ENCODE assay signal across 11 mouse cellular contexts in the genomic region with DNA sequence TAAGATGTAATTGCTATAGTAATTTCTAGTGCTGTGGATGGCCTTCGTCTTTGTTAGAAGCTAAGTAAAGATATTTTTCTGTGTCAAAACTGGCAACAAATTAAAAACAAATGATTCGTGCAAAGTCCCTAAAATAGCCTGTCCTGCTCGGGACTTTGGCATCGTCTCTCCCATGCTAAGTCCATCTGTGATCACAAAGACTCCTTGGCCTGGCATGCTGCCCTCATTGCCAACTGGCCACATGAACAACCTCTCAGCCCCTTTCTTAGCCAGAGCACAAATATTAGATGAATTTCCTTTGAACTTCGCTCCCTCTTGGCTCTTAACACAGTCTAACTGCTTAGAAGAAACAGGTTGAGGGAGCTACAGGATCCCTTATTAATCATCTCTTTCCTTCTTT.
DNase-seq lines count a peak whose midpoint lies in the region; ATAC-seq and TF ChIP-seq lines count a peak whose summit lies in the region.
"Had no signal": no experiment of that assay in that cellular context is flagged by ENCODE, and none has a peak within 500 bp of the region (broad histone marks: within the 10 kb centered on the region; RNA-seq: fewer than 3 reads in every experiment).

No protein-coding gene starts in this region.

- no peak overlapping the region for H3K4me2 ChIP-seq in lung, postnatal 0 days (replicated peaks; ENCODE audit: low read depth, low read length)
- H3K4me2 ChIP-seq: stomach, embryonic 15.5 days had no signal

- no peak overlapping the region for H3K27ac ChIP-seq in lung, postnatal 0 days (ENCODE audit: low read length)
- H3K27ac ChIP-seq: stomach, embryonic 15.5 days had no signal

- ATAC-seq in lung, postnatal 0 days = no peak
- ATAC-seq: Patski had no signal

- no peak overlapping the region for H3K9ac ChIP-seq in lung, postnatal 0 days (replicated peaks; ENCODE audit: low read depth)
- H3K9ac ChIP-seq: stomach, embryonic 15.5 days had no signal

- H3K36me3 ChIP-seq in lung, postnatal 0 days (ENCODE audit: insufficient read depth, low read length) = no peaks in the 10 kb centered on the region
- H3K36me3 ChIP-seq: stomach, embryonic 15.5 days had no signal

- DNase-seq in adrenal gland, postnatal 14 days = peak; percentile 63
- no peak for DNase-seq in adrenal gland, adult 8-10 months
- DNase-seq in lung, postnatal 14 days = peak; percentile 10
- DNase-seq in lung, postnatal 0 days (ENCODE audit: low spot score) = no peak
- DNase-seq in cerebellum, postnatal 10 days = peak; percentile 93 to 95
- DNase-seq in kidney, adult 9 months = peak; percentile 76
- DNase-seq in thymus, adult 18-20 months = no peak
- DNase-seq in layer of hippocampus, postnatal 14 days (ENCODE audit: low spot score in 2 of 2) = no peak
- DNase-seq: right cerebral cortex, adult 18-20 months had no signal

- no peaks in the 10 kb centered on the region for H3K4me1 ChIP-seq in lung, postnatal 0 days (ENCODE audit: insufficient read depth, low read depth, low read length)

- TF ChIP-seq EP300 in lung, postnatal 0 days (IDR thresholded peaks at IDR 0.05) = no peak

- TF ChIP-seq CTCF in lung, postnatal 0 days (IDR thresholded peaks at IDR 0.05) = no peak

- H3K4me3 ChIP-seq in lung, postnatal 0 days (ENCODE audit: low read depth, low read length) = no peak overlapping the region
- H3K4me3 ChIP-seq: stomach, embryonic 15.5 days had no signal

- no peaks in the 10 kb centered on the region for H3K9me3 ChIP-seq in lung, postnatal 0 days (ENCODE audit: low read length)
- H3K9me3 ChIP-seq: stomach, embryonic 15.5 days had no signal

- H3K27me3 ChIP-seq in lung, postnatal 0 days (replicated peaks; ENCODE audit: insufficient read depth, low read length) = no peaks in the 10 kb centered on the region
- H3K27me3 ChIP-seq: Patski; stomach, embryonic 15.5 days had no signal

- WGBS in lung, postnatal 0 days = 37% methylated on average over 5 of the region's 5 CpGs

Comparison
In these comparisons a context has a peak if more than half of its experiments do, and no peak if none do; other contexts are left out.
1. DNase-seq: peak in adrenal gland, postnatal 14 days (single experiment), lung, postnatal 14 days (single experiment), cerebellum, postnatal 10 days (2 of 2) and kidney, adult 9 months (single experiment); none in adrenal gland, adult 8-10 months (single experiment), lung, postnatal 0 days (single experiment), thymus, adult 18-20 months (0 of 2) and layer of hippocampus, postnatal 14 days (0 of 2).